Mouse (Mus musculus): Measurements from ENCODE around the gene Creb3l1.

GRCm38 (mm10) chr2:91978547-91978946 lies 45.8 kb downstream of the Creb3l1 start:
- TF ChIP-seq EP300 (IDR thresholded peaks at IDR 0.05; ENCODE audit: insufficient read depth, low read depth, low read length), result no peak
- no peak for TF ChIP-seq CTCF (IDR thresholded peaks at IDR 0.05; ENCODE audit: low read depth, low read length)
